Mouse (Mus musculus) erythroblast, embryonic 14.5 days (primary cell): Measurements from ENCODE around the gene Dgkh.

Experiments used
- GATA1 ChIP-seq: IDR thresholded peaks from 2 replicates; pipeline ENCODE4 v1.6.1; 2012; ENCODE audit warnings: low read length, inconsistent platforms, mixed read lengths
- TAL1 ChIP-seq: IDR thresholded peaks from 3 replicates; pipeline ENCODE4 v1.6.1; 2012; ENCODE audit warnings: low read length, inconsistent platforms, mixed read lengths

GRCm38 (mm10) chr14:78692602-78693001 lies 40.0 kb downstream of the Dgkh start:
- TF ChIP-seq GATA1 (no peak), TAL1 (no peak)
